Mouse (Mus musculus) midbrain, embryonic 16.5 days (tissue): ENCODE results near the gene Ccdc69. TPM values are rescaled to one million over a fixed set of nuclear protein-coding genes. Genes with fewer than 3 reads are reported as not detected.

Experiments used
- ATAC-seq: fragments of 200-750 bp; cut with Nextera tagmentation; 2 replicates; pipeline ENCODE4 v1.8.0; 2017; ENCODE audit warnings: moderate TSS enrichment
- H3K27ac ChIP-seq: fragments of 300-500 bp; sonication (generic); 2 replicates; pipeline ENCODE4 v1.5.1; 2014; ENCODE audit warnings: mild to moderate bottlenecking, low read length, mixed read lengths
- H3K27me3 ChIP-seq: fragments of 300-500 bp; sonication (generic); 2 replicates; pipeline ENCODE4 v1.6.1; 2014; ENCODE audit warnings: low read depth, low read length, mixed read lengths; ENCODE audit not compliant: control insufficient read depth, insufficient read depth
- H3K36me3 ChIP-seq: fragments of 300-500 bp; sonication (generic); 2 replicates; pipeline ENCODE4 v1.6.1; 2014; ENCODE audit warnings: mild to moderate bottlenecking, low read length, moderate library complexity, mixed read lengths; ENCODE audit not compliant: control insufficient read depth, insufficient read depth
- H3K4me1 ChIP-seq: fragments of 300-500 bp; sonication (generic); 2 replicates; pipeline ENCODE4 v1.6.1; 2014; ENCODE audit warnings: mild to moderate bottlenecking, low read length, mixed read lengths; ENCODE audit not compliant: control insufficient read depth, insufficient read depth
- H3K4me2 ChIP-seq: fragments of 300-500 bp; sonication (generic); 2 replicates; pipeline ENCODE4 v1.6.1; 2014; ENCODE audit warnings: mild to moderate bottlenecking, low read length, mixed read lengths
- H3K4me3 ChIP-seq: fragments of 300-500 bp; sonication (generic); 2 replicates; pipeline ENCODE4 v1.5.1; 2014; ENCODE audit warnings: low read depth, mild to moderate bottlenecking, low read length, moderate library complexity, mixed read lengths
- H3K9ac ChIP-seq: fragments of 300-500 bp; sonication (generic); 2 replicates; pipeline ENCODE4 v1.6.1; 2014; ENCODE audit warnings: low read depth, low read length, mixed read lengths
- H3K9me3 ChIP-seq: fragments of 300-500 bp; sonication (generic); replicated peaks from 2 replicates; pipeline ENCODE4 v1.6.1; 2014; ENCODE audit warnings: mild to moderate bottlenecking, low read length, mixed read lengths; ENCODE audit not compliant: control insufficient read depth, poor library complexity, severe bottlenecking
- whole genome bisulfite sequencing: fragments of 180-500 bp; shearing (Covaris S2); extraction: QIAGEN DNeasy Blood & Tissue Kit; methylation state at CpG from one replicate; pipeline ENCODE4 v1.1.7; 2014; 5-methylcytosine and 5-hydroxymethylcytosine counted together
- polyA plus RNA-seq: library from polyadenylated mRNA; unstranded; fragments of >200 nt; fragmentation: Nextera tagmentation; extraction: Ambion mirVana; gene quantifications from 2 replicates; pipeline ENCODE4 v1.2.1, GENCODE M21; 2015

Gene Ccdc69
- polyA plus RNA-seq, 1 experiment from 2014 or later: 0.19 TPM

- ATAC-seq: no peak
- Histone ChIP-seq H3K4me1 (no peaks in the 10 kb centered on the region), H3K9ac (no peak overlapping the region), H3K9me3 (no peaks in the 10 kb centered on the region), H3K27ac (no peak overlapping the region), H3K4me2 (no peak overlapping the region), H3K4me3 (no peak overlapping the region), H3K36me3 (no peaks in the 10 kb centered on the region), H3K27me3 (no peaks in the 10 kb centered on the region)
- 64% methylated on average over 5 of the region's 5 CpGs for WGBS
These were observed 7.5 kb upstream of the Ccdc69 start for GRCm38 (mm10) chr11:55085396-55085795.

- ATAC-seq: no peak
- no peak overlapping the region for H3K27ac ChIP-seq
- 74% methylated on average over 4 of the region's 4 CpGs for WGBS
These were observed 6.7 kb upstream of the Ccdc69 start for GRCm38 (mm10) chr11:55084629-55085028.

GRCm38 (mm10) chr11:55081206-55081605, 3.3 kb upstream of the Ccdc69 start:
- no peak overlapping the region for H3K4me3 ChIP-seq
- H3K9me3 ChIP-seq: no peaks in the 10 kb centered on the region
- no peak for ATAC-seq
- no peak overlapping the region for H3K4me2 ChIP-seq
- WGBS: 86% methylated on average over 9 of the region's 9 CpGs
- H3K9ac ChIP-seq: no peak overlapping the region
- H3K27ac ChIP-seq: no peak overlapping the region
- peaks cover 4% of the 10 kb centered on the region; the same call in 1 of the 2 replicates for H3K27me3 ChIP-seq
- no peaks in the 10 kb centered on the region for H3K36me3 ChIP-seq
- peaks cover 3% of the 10 kb centered on the region; the same call in 1 of the 2 replicates for H3K4me1 ChIP-seq

More at GRCm38 (mm10) chr11:55084629-55085028, 6.7 kb upstream of the Ccdc69 start:
- H3K4me2 ChIP-seq: no peak overlapping the region
- H3K27me3 ChIP-seq: no peaks in the 10 kb centered on the region
- H3K36me3 ChIP-seq: no peaks in the 10 kb centered on the region
- no peak overlapping the region for H3K4me3 ChIP-seq
- H3K9me3 ChIP-seq: no peaks in the 10 kb centered on the region
- H3K4me1 ChIP-seq: no peaks in the 10 kb centered on the region
- H3K9ac ChIP-seq: no peak overlapping the region

- Histone ChIP-seq H3K4me2 (no peak overlapping the region), H3K9me3 (no peaks in the 10 kb centered on the region), H3K9ac (no peak overlapping the region), H3K4me1 (peaks cover 3% of the 10 kb centered on the region; the same call in 1 of the 2 replicates), H3K4me3 (no peak overlapping the region), H3K36me3 (no peaks in the 10 kb centered on the region), H3K27me3 (peaks cover 4% of the 10 kb centered on the region; the same call in 1 of the 2 replicates), H3K27ac (no peak overlapping the region)
- no peak for ATAC-seq
- WGBS: 67% methylated on average over 4 of the region's 4 CpGs
These were observed 1.2 kb upstream of the Ccdc69 start for GRCm38 (mm10) chr11:55079180-55079579.

GRCm38 (mm10) chr11:55078502-55078901, 571 bp upstream of the Ccdc69 start:
- H3K36me3 ChIP-seq: no peaks in the 10 kb centered on the region
- WGBS: 60% methylated on average over 3 of the region's 3 CpGs
- H3K27ac ChIP-seq: no peak overlapping the region
- no peaks in the 10 kb centered on the region for H3K9me3 ChIP-seq
- ATAC-seq: no peak
- no peak overlapping the region for H3K4me3 ChIP-seq
- H3K4me1 ChIP-seq: peaks cover 3% of the 10 kb centered on the region; the same call in 1 of the 2 replicates
- H3K27me3 ChIP-seq: peaks cover 4% of the 10 kb centered on the region; the same call in 1 of the 2 replicates
- H3K9ac ChIP-seq: no peak overlapping the region
- peak overlapping the region; percentile 86 for H3K4me2 ChIP-seq

- ATAC-seq: no peak
- Histone ChIP-seq H3K9ac (no peak overlapping the region), H3K4me1 (peaks cover 3% of the 10 kb centered on the region; the same call in 1 of the 2 replicates), H3K9me3 (no peaks in the 10 kb centered on the region), H3K36me3 (no peaks in the 10 kb centered on the region), H3K27me3 (peaks cover 4% of the 10 kb centered on the region; the same call in 1 of the 2 replicates), H3K4me3 (no peak overlapping the region), H3K27ac (no peak overlapping the region), H3K4me2 (no peak overlapping the region)
- 95% methylated on average over 5 of the region's 5 CpGs for WGBS
These were observed 1.7 kb downstream of the Ccdc69 start for GRCm38 (mm10) chr11:55076234-55076633.

GRCm38 (mm10) chr11:55075602-55076001, 2.3 kb downstream of the Ccdc69 start:
- no peak overlapping the region for H3K27ac ChIP-seq
- H3K4me2 ChIP-seq: no peak overlapping the region
- 51% methylated on average over 2 of the region's 2 CpGs for WGBS
- H3K9me3 ChIP-seq: no peaks in the 10 kb centered on the region
- H3K36me3 ChIP-seq: no peaks in the 10 kb centered on the region
- H3K27me3 ChIP-seq: peaks cover 4% of the 10 kb centered on the region; the same call in 1 of the 2 replicates
- H3K9ac ChIP-seq: no peak overlapping the region
- no peak for ATAC-seq
- peaks cover 3% of the 10 kb centered on the region; the same call in 1 of the 2 replicates for H3K4me1 ChIP-seq
- H3K4me3 ChIP-seq: no peak overlapping the region

- Histone ChIP-seq H3K4me2 (no peak overlapping the region), H3K27ac (no peak overlapping the region), H3K9me3 (no peaks in the 10 kb centered on the region), H3K4me3 (no peak overlapping the region), H3K9ac (no peak overlapping the region), H3K27me3 (no peaks in the 10 kb centered on the region; the same call in 1 of the 2 replicates), H3K36me3 (no peaks in the 10 kb centered on the region), H3K4me1 (peaks cover 2% of the 10 kb centered on the region; the same call in 1 of the 2 replicates)
- ATAC-seq: no peak
- whole genome bisulfite sequencing: 87% methylated on average over 10 of the region's 10 CpGs
These were observed 4.7 kb downstream of the Ccdc69 start for GRCm38 (mm10) chr11:55073191-55073590.

- H3K4me3 ChIP-seq: no peak overlapping the region
- 91% methylated on average over 8 of the region's 8 CpGs for WGBS
- ATAC-seq: no peak
- H3K9ac ChIP-seq: no peak overlapping the region
- H3K9me3 ChIP-seq: no peaks in the 10 kb centered on the region
- no peaks in the 10 kb centered on the region for H3K27me3 ChIP-seq
- H3K27ac ChIP-seq: no peak overlapping the region
- no peak overlapping the region for H3K4me2 ChIP-seq
- no peaks in the 10 kb centered on the region for H3K36me3 ChIP-seq
- no peaks in the 10 kb centered on the region for H3K4me1 ChIP-seq
These were observed 5.5 kb downstream of the Ccdc69 start for GRCm38 (mm10) chr11:55072467-55072866.
